Mouse (Mus musculus): ENCODE measurements at regions not wholly inside any gene's neighbourhood (a gene's known extent, or its start where the extent isn't known, plus 50 kb on each side); places are given as distances from the start of the nearest gene placed in this dataset.

DNA sequence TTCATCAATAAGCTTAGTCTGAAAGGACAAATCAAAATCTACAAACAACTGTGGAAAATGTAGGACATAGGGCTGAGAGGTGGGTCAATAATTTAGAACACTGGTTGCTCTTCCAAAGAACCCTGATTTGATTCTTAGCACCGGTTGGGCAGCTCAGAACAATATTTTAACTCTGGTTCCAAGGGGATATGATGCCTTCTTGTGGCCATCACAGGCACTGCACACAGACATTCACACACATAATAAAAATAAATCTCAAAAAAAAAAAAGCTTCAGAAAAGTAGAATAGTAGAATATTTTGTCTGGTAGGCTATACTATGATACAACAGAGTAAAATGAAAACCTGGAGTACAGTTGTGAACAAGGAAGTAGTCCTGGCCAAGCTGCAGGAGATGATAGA is 200.8 kb downstream of the Efcab1 start:
- TF ChIP-seq CTCF (IDR thresholded peaks at IDR 0.05; ENCODE audit: low read depth) (no peak), EP300 (IDR thresholded peaks at IDR 0.05; ENCODE audit: low read depth) (no peak)
